Mouse (Mus musculus): ENCODE results near the gene Gm5788. TPM values are rescaled to one million over a fixed set of nuclear protein-coding genes. Genes with fewer than 3 reads are reported as not detected.

Gm5788 gene
- not detected in 2 replicates for polyA plus RNA-seq (2012; ENCODE audit: low replicate concordance)

GRCm38 (mm10) chr12:87494421-87494820 is at the start of gene Gm5788:
Gene Gm5788, plus strand, starts transcription at chr12:87494721.

GRCm38 (mm10) chr12:87471964-87472786 is 22.3 kb upstream of the Gm5788 start, which contains the start of gene Snw1:
Gene Snw1, minus strand, starts transcription at chr12:87472274.

GRCm38 (mm10) chr12:87514016-87514415 is 19.5 kb downstream of the Gm5788 start, which contains the start of gene Gm8300:
Gene Gm8300, plus strand, starts transcription at chr12:87514316.

Other genes with a start within 250 kb of the Gm5788 start
- 0.61 and 0.76 TPM in 2 replicates for gene Vipas39, start 228.5 kb upstream of the Gm5788 start, polyA plus RNA-seq (2012; ENCODE audit: low replicate concordance)
- 65.5 and 69.7 TPM in 2 replicates for gene Ahsa1, start 228.2 kb upstream of the Gm5788 start, polyA plus RNA-seq (2012; ENCODE audit: low replicate concordance)
- not detected in 2 replicates for gene Ism2, start 195.0 kb upstream of the Gm5788 start, polyA plus RNA-seq (2012; ENCODE audit: low replicate concordance)
- 13.0 and 15.6 TPM in 2 replicates for gene Sptlc2, start 106.4 kb upstream of the Gm5788 start, polyA plus RNA-seq (2012; ENCODE audit: low replicate concordance)
- 0.73 TPM in 1 of 2 replicates, not detected in the other for gene Slirp, start 50.8 kb upstream of the Gm5788 start, polyA plus RNA-seq (2012; ENCODE audit: low replicate concordance)
- 43.7 and 55.6 TPM in 2 replicates for gene Alkbh1, start 50.7 kb upstream of the Gm5788 start, polyA plus RNA-seq (2012; ENCODE audit: low replicate concordance)
- gene Snw1, start 22.4 kb upstream of the Gm5788 start, polyA plus RNA-seq (2012; ENCODE audit: low replicate concordance) = 2.6 and 14.1 TPM in 2 replicates
- not detected in 2 replicates for gene Gm8300, start 19.6 kb downstream of the Gm5788 start, polyA plus RNA-seq (2012; ENCODE audit: low replicate concordance)
- gene Oog1, start 108.0 kb downstream of the Gm5788 start, polyA plus RNA-seq (2012; ENCODE audit: low replicate concordance) = not detected in 2 replicates
- gene Gm4027, start 124.1 kb downstream of the Gm5788 start, polyA plus RNA-seq (2012; ENCODE audit: low replicate concordance) = not detected in 2 replicates
- gene Gm16381, start 149.9 kb downstream of the Gm5788 start, polyA plus RNA-seq (2012; ENCODE audit: low replicate concordance) = not detected in 2 replicates